ENCODE assay signal across 27 mouse cellular contexts in genomic region chr13:29966966-29967365, GRCm38 (mm10). TPM values are rescaled to one million over a fixed set of nuclear protein-coding genes. Genes with fewer than 3 reads are reported as not detected.
DNase-seq lines count a peak whose midpoint lies in the region; ATAC-seq lines count a peak whose summit lies in the region.
"Had no signal": no experiment of that assay in that cellular context is flagged by ENCODE, and none has a peak within 500 bp of the region (broad histone marks: within the 10 kb centered on the region; RNA-seq: fewer than 3 reads in every experiment).

No protein-coding gene starts in this region.

- DNase-seq in embryonic facial prominence, embryonic 11.5 days (ENCODE audit: low spot score), result no peak
- DNase-seq in embryonic facial prominence, embryonic 10.5 days (ENCODE audit: low spot score), result no peak
- no peak for DNase-seq in heart, postnatal 4 days
- DNase-seq in liver, embryonic 13.5 days, result no peak
- no peak for DNase-seq in kidney, adult 18-20 months
- DNase-seq: adrenal gland, adult 8-10 months; cerebellum, adult 2 months; cerebellum, postnatal 14 days; kidney, postnatal 14 days; layer of hippocampus, adult 9-11 months; right cerebral cortex, postnatal 4 days; thymus, adult 18-20 months; thymus, postnatal 25 days had no signal

- no peaks in the 10 kb centered on the region for H3K27me3 ChIP-seq in embryonic facial prominence, embryonic 11.5 days (ENCODE audit: control insufficient read depth, insufficient read depth, low read length)
- no peaks in the 10 kb centered on the region for H3K27me3 ChIP-seq in embryonic facial prominence, embryonic 10.5 days (replicated peaks; ENCODE audit: low read depth, poor library complexity, severe bottlenecking)
- H3K27me3 ChIP-seq in heart, embryonic 14.5 days (ENCODE audit: control insufficient read depth, insufficient read depth, low read length), result no peaks in the 10 kb centered on the region
- no peaks in the 10 kb centered on the region for H3K27me3 ChIP-seq in liver, embryonic 13.5 days
- H3K27me3 ChIP-seq in liver, embryonic 12.5 days (replicated peaks), result no peaks in the 10 kb centered on the region
- H3K27me3 ChIP-seq in midbrain, embryonic 15.5 days (replicated peaks), result no peaks in the 10 kb centered on the region
- H3K27me3 ChIP-seq: embryonic facial prominence, embryonic 12.5 days; hindbrain, embryonic 13.5 days; limb, embryonic 15.5 days; lung, embryonic 15.5 days; midbrain, embryonic 12.5 days; neural tube, embryonic 13.5 days had no signal

- no peak overlapping the region for H3K9ac ChIP-seq in embryonic facial prominence, embryonic 11.5 days (replicated peaks; ENCODE audit: low read length)
- H3K9ac ChIP-seq in heart, embryonic 14.5 days (ENCODE audit: low read length), result no peak overlapping the region
- no peak overlapping the region for H3K9ac ChIP-seq in liver, embryonic 13.5 days
- no peak overlapping the region for H3K9ac ChIP-seq in liver, embryonic 12.5 days
- no peak overlapping the region for H3K9ac ChIP-seq in midbrain, embryonic 15.5 days
- H3K9ac ChIP-seq: embryonic facial prominence, embryonic 12.5 days; hindbrain, embryonic 13.5 days; limb, embryonic 15.5 days; lung, embryonic 15.5 days; midbrain, embryonic 12.5 days; neural tube, embryonic 13.5 days had no signal

- H3K4me3 ChIP-seq in embryonic facial prominence, embryonic 11.5 days (ENCODE audit: low read depth, low read length), result no peak overlapping the region
- no peak overlapping the region for H3K4me3 ChIP-seq in embryonic facial prominence, embryonic 10.5 days
- H3K4me3 ChIP-seq in heart, embryonic 14.5 days (ENCODE audit: control insufficient read depth in 1 of 2, insufficient read depth in 1 of 2, low read depth in 1 of 2, low read length in 2 of 2), result no peak overlapping the region
- H3K4me3 ChIP-seq in liver, embryonic 13.5 days (replicated peaks), result no peak overlapping the region
- H3K4me3 ChIP-seq in liver, embryonic 12.5 days, result no peak overlapping the region
- no peak overlapping the region for H3K4me3 ChIP-seq in midbrain, embryonic 15.5 days
- H3K4me3 ChIP-seq: embryonic facial prominence, embryonic 12.5 days; hindbrain, embryonic 13.5 days; limb, embryonic 10.5 days; limb, embryonic 15.5 days; lung, embryonic 15.5 days; midbrain, embryonic 12.5 days; neural tube, embryonic 13.5 days had no signal

- H3K27ac ChIP-seq in embryonic facial prominence, embryonic 11.5 days (replicated peaks; ENCODE audit: low read depth, low read length), result no peak overlapping the region
- H3K27ac ChIP-seq in embryonic facial prominence, embryonic 10.5 days (replicated peaks), result no peak overlapping the region
- no peak overlapping the region for H3K27ac ChIP-seq in heart, embryonic 14.5 days (replicated peaks in 1 of 2; ENCODE audit: control insufficient read depth in 1 of 2, insufficient read depth in 1 of 2, low read depth in 2 of 2, low read length in 2 of 2)
- H3K27ac ChIP-seq in liver, embryonic 13.5 days, result no peak overlapping the region
- no peak overlapping the region for H3K27ac ChIP-seq in liver, embryonic 12.5 days
- H3K27ac ChIP-seq in midbrain, embryonic 15.5 days, result no peak overlapping the region
- H3K27ac ChIP-seq: embryonic facial prominence, embryonic 12.5 days; hindbrain, embryonic 13.5 days; limb, embryonic 10.5 days; limb, embryonic 15.5 days; lung, embryonic 15.5 days; midbrain, embryonic 12.5 days; neural tube, embryonic 13.5 days; stomach, postnatal 0 days had no signal

- H3K36me3 ChIP-seq in embryonic facial prominence, embryonic 11.5 days (replicated peaks; ENCODE audit: control insufficient read depth, insufficient read depth, low read depth, low read length), result peaks cover 2% of the 10 kb centered on the region
- peaks cover 90% of the 10 kb centered on the region for H3K36me3 ChIP-seq in embryonic facial prominence, embryonic 10.5 days (replicated peaks)
- peaks cover 18% of the 10 kb centered on the region; the same call in 1 of the 2 replicates for H3K36me3 ChIP-seq in heart, embryonic 14.5 days (ENCODE audit: control insufficient read depth, insufficient read depth, low read length)
- peaks cover 18% of the 10 kb centered on the region for H3K36me3 ChIP-seq in liver, embryonic 13.5 days
- H3K36me3 ChIP-seq in liver, embryonic 12.5 days, result peaks cover 42% of the 10 kb centered on the region
- no peaks in the 10 kb centered on the region for H3K36me3 ChIP-seq in midbrain, embryonic 15.5 days (replicated peaks)

- no peaks in the 10 kb centered on the region for H3K4me1 ChIP-seq in embryonic facial prominence, embryonic 11.5 days (ENCODE audit: control insufficient read depth, insufficient read depth, low read length)
- H3K4me1 ChIP-seq in embryonic facial prominence, embryonic 10.5 days, result no peaks in the 10 kb centered on the region
- H3K4me1 ChIP-seq in heart, embryonic 14.5 days (ENCODE audit: control insufficient read depth in 2 of 2, insufficient read depth in 2 of 2, low read length in 2 of 2), result peaks cover 3 to 26% of the 10 kb centered on the region in 2 experiments; a peak in 3 of 4 replicates
- H3K4me1 ChIP-seq in liver, embryonic 13.5 days (replicated peaks), result peaks cover 58% of the 10 kb centered on the region
- peaks cover 55% of the 10 kb centered on the region for H3K4me1 ChIP-seq in liver, embryonic 12.5 days
- no peaks in the 10 kb centered on the region for H3K4me1 ChIP-seq in midbrain, embryonic 15.5 days
- H3K4me1 ChIP-seq: embryonic facial prominence, embryonic 12.5 days; hindbrain, embryonic 13.5 days; limb, embryonic 10.5 days; limb, embryonic 15.5 days; lung, embryonic 15.5 days; midbrain, embryonic 12.5 days; neural tube, embryonic 13.5 days had no signal

- H3K9me3 ChIP-seq in embryonic facial prominence, embryonic 11.5 days (replicated peaks; ENCODE audit: control insufficient read depth, low read length), result no peaks in the 10 kb centered on the region
- H3K9me3 ChIP-seq in embryonic facial prominence, embryonic 10.5 days, result no peaks in the 10 kb centered on the region
- H3K9me3 ChIP-seq in heart, embryonic 14.5 days (ENCODE audit: control insufficient read depth, low read length), result no peaks in the 10 kb centered on the region
- H3K9me3 ChIP-seq in liver, embryonic 13.5 days (replicated peaks), result no peaks in the 10 kb centered on the region
- H3K9me3 ChIP-seq in liver, embryonic 12.5 days (replicated peaks), result no peaks in the 10 kb centered on the region
- no peaks in the 10 kb centered on the region for H3K9me3 ChIP-seq in midbrain, embryonic 15.5 days
- H3K9me3 ChIP-seq: embryonic facial prominence, embryonic 12.5 days; G1E; hindbrain, embryonic 13.5 days; limb, embryonic 10.5 days; limb, embryonic 15.5 days; lung, embryonic 15.5 days; midbrain, embryonic 12.5 days; neural tube, embryonic 13.5 days had no signal

- no peak overlapping the region for H3K4me2 ChIP-seq in embryonic facial prominence, embryonic 11.5 days (ENCODE audit: low read depth, low read length)
- no peak overlapping the region for H3K4me2 ChIP-seq in heart, embryonic 14.5 days (ENCODE audit: low read length)
- H3K4me2 ChIP-seq in liver, embryonic 13.5 days, result no peak overlapping the region
- H3K4me2 ChIP-seq in liver, embryonic 12.5 days, result no peak overlapping the region
- H3K4me2 ChIP-seq in midbrain, embryonic 15.5 days, result no peak overlapping the region
- H3K4me2 ChIP-seq: embryonic facial prominence, embryonic 12.5 days; hindbrain, embryonic 13.5 days; limb, embryonic 15.5 days; lung, embryonic 15.5 days; midbrain, embryonic 12.5 days; neural tube, embryonic 13.5 days had no signal

- 0 out of 2 replicates have a peak, but pooled peaks have one; percentile 44 for ATAC-seq in embryonic facial prominence, embryonic 11.5 days (replicated peaks; ENCODE audit: insufficient number of reproducible peaks, low FRiP score, low TSS enrichment, low read depth)
- ATAC-seq in heart, embryonic 14.5 days (ENCODE audit: insufficient number of reproducible peaks, insufficient read depth, low FRiP score, low read depth), result peak; percentile 47; the same call in 1 of the 2 replicates
- peak; percentile 35 for ATAC-seq in liver, embryonic 13.5 days (ENCODE audit: low read depth)
- no peak for ATAC-seq in liver, embryonic 12.5 days
- ATAC-seq in midbrain, embryonic 15.5 days (replicated peaks), result no peak
- ATAC-seq: forebrain, embryonic 16.5 days; intestine, postnatal 0 days had no signal

- WGBS in embryonic facial prominence, embryonic 11.5 days, result 94% methylated on average over 8 of the region's 8 CpGs
- WGBS in embryonic facial prominence, embryonic 10.5 days, result 95% methylated on average over 8 of the region's 8 CpGs
- 67% methylated on average over 8 of the region's 8 CpGs for WGBS in heart, embryonic 14.5 days
- WGBS in liver, embryonic 13.5 days (ENCODE audit: insufficient replicate concordance), result 82% methylated on average over 8 of the region's 8 CpGs
- 81% methylated on average over 8 of the region's 8 CpGs for WGBS in liver, embryonic 12.5 days (ENCODE audit: insufficient replicate concordance)
- WGBS in midbrain, embryonic 15.5 days, result over 99% methylated on average over 8 of the region's 8 CpGs

RNA-seq across cellular contexts. Expression of gene E2f3, which starts 18.9 kb away (rescaled TPM):
- 19.0 and 19.6 TPM in 2 replicates for polyA plus RNA-seq in embryonic facial prominence, embryonic 11.5 days (2014; fragmentation: Nextera tagmentation; extraction: Ambion mirVana)
- polyA plus RNA-seq in embryonic facial prominence, embryonic 10.5 days (2016; fragmentation: Nextera tagmentation; extraction: Ambion mirVana), result 23.1 and 23.8 TPM in 2 replicates
- polyA plus RNA-seq in heart, embryonic 14.5 days (2014; fragmentation: Nextera tagmentation; extraction: Ambion mirVana), result 7.8 and 8.4 TPM in 2 replicates
- total RNA-seq in heart, postnatal 4 days (2021), result 10 to 100 TPM; 15.9 to 18.4 TPM
- polyA plus RNA-seq in liver, embryonic 13.5 days (2015; fragmentation: Nextera tagmentation; extraction: Ambion mirVana), result 5.4 and 6.9 TPM in 2 replicates
- polyA plus RNA-seq in liver, embryonic 12.5 days (2016; fragmentation: Nextera tagmentation; extraction: Ambion mirVana), result 8.6 and 9.7 TPM in 2 replicates
- polyA plus RNA-seq in midbrain, embryonic 15.5 days (2015; fragmentation: Nextera tagmentation; extraction: Ambion mirVana), result 4.7 and 4.9 TPM in 2 replicates

Comparison
In these comparisons a context has a peak if more than half of its experiments do, and no peak if none do; other contexts are left out.
1. ATAC-seq: peak in embryonic facial prominence, embryonic 11.5 days (single experiment), heart, embryonic 14.5 days (single experiment) and liver, embryonic 13.5 days (single experiment); none in liver, embryonic 12.5 days (single experiment) and midbrain, embryonic 15.5 days (single experiment).